Mouse (Mus musculus) forebrain, embryonic 10.5 days (tissue): ENCODE data around the gene Bcas2. TPM values are rescaled to one million over a fixed set of nuclear protein-coding genes. Genes with fewer than 3 reads are reported as not detected.
"Not testable (repeated sequence)": the region's sequence is repeated elsewhere in the genome, so short reads cannot be mapped to it uniquely, and the experiment has no call there.

ENCODE experiments used
- DNase-seq: peaks from one replicate; pipeline ENCODE4 v3.0.0-alpha.2; 2017; ENCODE audit warnings: low spot score; ENCODE audit errors: extremely low spot score
- H3K27ac ChIP-seq: fragments of 300-500 bp; sonication (generic); 2 replicates; pipeline ENCODE4 v1.5.1; 2016; ENCODE audit warnings: mild to moderate bottlenecking
- H3K27me3 ChIP-seq: fragments of 300-500 bp; sonication (generic); 2 replicates; pipeline ENCODE4 v1.6.1; 2016; ENCODE audit warnings: mild to moderate bottlenecking; ENCODE audit not compliant: poor library complexity, severe bottlenecking
- H3K36me3 ChIP-seq: fragments of 300-500 bp; sonication (generic); replicated peaks from 2 replicates; pipeline ENCODE4 v1.6.1; 2016; ENCODE audit warnings: mild to moderate bottlenecking, moderate library complexity
- H3K4me1 ChIP-seq: fragments of 300-500 bp; sonication (generic); 2 replicates; pipeline ENCODE4 v1.6.1; 2016
- H3K4me3 ChIP-seq: fragments of 300-500 bp; sonication (generic); 2 replicates; pipeline ENCODE4 v1.5.1; 2016; ENCODE audit warnings: mild to moderate bottlenecking, moderate library complexity
- H3K9me3 ChIP-seq: fragments of 300-500 bp; sonication (generic); 2 replicates; pipeline ENCODE4 v1.6.1; 2016; ENCODE audit warnings: mild to moderate bottlenecking, moderate library complexity
- WGBS: fragments of 180-500 bp; shearing (Covaris S2); methylation state at CpG from one replicate; pipeline ENCODE4 v1.1.7; 2016; 5-methylcytosine and 5-hydroxymethylcytosine counted together
- polyA plus RNA-seq: library from polyadenylated mRNA; unstranded; fragments of >200 nt; fragmentation: Nextera tagmentation; extraction: Ambion mirVana; gene quantifications from 2 replicates; pipeline ENCODE4 v1.2.1, GENCODE M21; 2016

The Bcas2 gene
- polyA plus RNA-seq, 1 experiment from 2014 or later, result 244 TPM

DNA sequence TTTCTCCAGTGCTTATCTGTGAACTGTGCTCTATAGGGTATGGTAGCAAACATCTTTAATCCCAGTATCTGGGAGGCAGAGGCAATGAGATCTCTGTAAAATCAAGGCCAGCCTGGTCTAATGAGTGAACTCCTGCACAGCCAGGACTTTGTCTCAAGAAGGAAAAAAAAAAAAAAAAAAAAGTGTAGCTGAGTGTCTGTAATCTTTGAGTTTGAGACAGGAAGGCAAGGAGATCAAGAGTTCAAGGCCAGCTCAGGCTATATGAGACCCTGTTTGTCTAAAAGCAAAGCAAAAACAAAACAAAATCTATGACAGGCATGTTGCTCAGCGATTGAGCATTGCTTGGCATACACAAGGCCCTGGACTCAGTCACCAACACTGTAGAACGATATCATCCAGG lies 36.8 kb downstream of the Bcas2 start:
- Histone ChIP-seq H3K36me3 (no peaks in the 10 kb centered on the region), H3K4me1 (peaks cover 6% of the 10 kb centered on the region; the same call in 1 of the 2 replicates), H3K27ac (no peak overlapping the region), H3K27me3 (no peaks in the 10 kb centered on the region), H3K4me3 (no peak overlapping the region), H3K9me3 (no peaks in the 10 kb centered on the region)
- no peak for DNase-seq
- 75% methylated on average over 2 of the region's 2 CpGs for WGBS

GRCm38 (mm10) chr3:103211101-103211500 lies 39.6 kb downstream of the Bcas2 start:
- Histone ChIP-seq H3K27me3 (no peaks in the 10 kb centered on the region), H3K4me1 (peaks cover 6% of the 10 kb centered on the region; the same call in 1 of the 2 replicates), H3K36me3 (no peaks in the 10 kb centered on the region), H3K4me3 (no peak overlapping the region), H3K9me3 (no peaks in the 10 kb centered on the region), H3K27ac (no peak overlapping the region)
- 85% methylated on average over 2 of the region's 2 CpGs for WGBS
- no peak for DNase-seq

GRCm38 (mm10) chr3:103212142-103212541 lies 40.7 kb downstream of the Bcas2 start:
- Histone ChIP-seq H3K4me1 (peaks cover 6% of the 10 kb centered on the region; the same call in 1 of the 2 replicates), H3K27ac (no peak overlapping the region), H3K4me3 (no peak overlapping the region), H3K27me3 (no peaks in the 10 kb centered on the region), H3K9me3 (no peaks in the 10 kb centered on the region), H3K36me3 (no peaks in the 10 kb centered on the region)
- WGBS, result 91% methylated on average over 1 of the region's 1 CpGs
- no peak for DNase-seq

- H3K27me3 ChIP-seq, result no peaks in the 10 kb centered on the region
- DNase-seq, result no peak
- no peak overlapping the region for H3K27ac ChIP-seq
- no peaks in the 10 kb centered on the region for H3K9me3 ChIP-seq
- no peaks in the 10 kb centered on the region for H3K4me1 ChIP-seq
- H3K4me3 ChIP-seq, result no peak overlapping the region
- H3K36me3 ChIP-seq, result no peaks in the 10 kb centered on the region
- 84% methylated on average over 5 of the region's 5 CpGs for WGBS
These were observed 42.1 kb downstream of the Bcas2 start for GRCm38 (mm10) chr3:103213537-103213936.

DNA sequence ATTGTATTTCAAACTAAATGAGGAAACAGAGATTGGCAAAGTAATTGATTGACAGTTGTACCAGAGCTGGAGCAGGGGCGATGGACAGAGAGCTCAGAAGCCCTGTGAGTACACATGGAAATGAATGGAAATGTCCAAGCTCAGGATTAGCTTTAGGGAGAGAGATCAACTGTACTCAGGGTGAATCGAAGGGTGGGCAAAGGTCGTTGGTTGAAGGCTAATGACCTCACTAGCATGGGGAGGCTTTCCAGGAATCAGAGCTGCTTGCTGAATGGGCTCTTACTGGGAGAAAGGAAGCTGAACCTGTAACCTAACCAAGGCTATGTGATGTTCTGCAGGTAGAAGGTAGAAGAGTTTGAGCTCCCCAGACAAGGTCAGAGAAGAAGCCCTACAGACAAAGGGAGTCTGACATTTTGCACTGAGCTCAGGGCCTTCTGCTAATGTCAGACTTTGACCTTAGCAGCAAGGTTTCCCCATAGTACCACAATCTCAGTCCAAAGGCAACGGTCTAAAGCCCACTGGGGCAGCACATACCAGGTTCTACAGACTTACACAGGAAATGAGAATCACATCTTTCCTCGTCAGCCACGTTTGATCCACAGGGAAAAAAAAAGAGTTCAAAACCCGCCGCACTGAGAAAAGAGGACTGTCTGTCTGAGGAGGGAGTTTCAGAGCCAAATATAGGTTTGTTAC lies 43.3 kb downstream of the Bcas2 start:
- Histone ChIP-seq H3K36me3 (no peaks in the 10 kb centered on the region), H3K27me3 (no peaks in the 10 kb centered on the region), H3K4me1 (no peaks in the 10 kb centered on the region)

GRCm38 (mm10) chr3:103215399-103215798 lies 43.9 kb downstream of the Bcas2 start:
- H3K27ac ChIP-seq, H3K27me3 ChIP-seq, H3K36me3 ChIP-seq, H3K4me3 ChIP-seq, H3K9me3 ChIP-seq, DNase-seq, H3K4me1 ChIP-seq: not testable (repeated sequence)
- WGBS, result 84% methylated on average over 8 of the region's 8 CpGs

More for the DNA sequence above, 43.3 kb downstream of the Bcas2 start:
- Histone ChIP-seq H3K27ac (no peak overlapping the region), H3K9me3 (no peaks in the 10 kb centered on the region), H3K4me3 (no peak overlapping the region)
- 84% methylated on average over 8 of the region's 8 CpGs for WGBS
- DNase-seq, result no peak

DNA sequence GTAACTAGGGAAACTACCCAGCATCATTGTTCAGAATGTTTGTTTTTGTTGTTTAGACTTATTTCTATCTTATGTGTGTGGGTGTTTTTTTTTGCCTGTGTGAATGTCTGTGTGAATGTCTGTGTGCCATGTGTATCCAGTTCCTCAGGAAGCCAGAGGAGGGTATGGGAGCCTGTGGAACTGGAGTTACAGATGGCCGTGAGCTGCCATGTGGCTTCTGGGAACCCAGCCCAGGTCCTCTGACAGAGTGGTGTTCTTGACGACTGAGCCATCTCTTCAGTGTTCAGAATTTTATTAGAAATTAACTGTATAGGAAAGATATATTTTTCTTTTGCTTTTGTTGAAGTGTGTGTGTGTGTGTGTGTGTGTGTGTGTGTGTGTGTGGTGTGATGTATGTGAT lies 50.0 kb downstream of the Bcas2 start:
- Histone ChIP-seq H3K9me3 (no peaks in the 10 kb centered on the region), H3K27ac (no peak overlapping the region), H3K4me1 (no peaks in the 10 kb centered on the region), H3K36me3 (no peaks in the 10 kb centered on the region), H3K27me3 (no peaks in the 10 kb centered on the region), H3K4me3 (no peak overlapping the region)
- no peak for DNase-seq
- WGBS, result 90% methylated on average over 2 of the region's 2 CpGs

- H3K27ac ChIP-seq, result no peak overlapping the region
- H3K36me3 ChIP-seq, result no peaks in the 10 kb centered on the region
- no peaks in the 10 kb centered on the region for H3K27me3 ChIP-seq
- WGBS, result 51% methylated on average over 4 of the region's 4 CpGs
- no peaks in the 10 kb centered on the region for H3K4me1 ChIP-seq
- H3K9me3 ChIP-seq, result peaks cover 17% of the 10 kb centered on the region
- DNase-seq, result peak; percentile 17
- no peak overlapping the region for H3K4me3 ChIP-seq
These were observed 52.3 kb downstream of the Bcas2 start for GRCm38 (mm10) chr3:103223752-103224151.

DNA sequence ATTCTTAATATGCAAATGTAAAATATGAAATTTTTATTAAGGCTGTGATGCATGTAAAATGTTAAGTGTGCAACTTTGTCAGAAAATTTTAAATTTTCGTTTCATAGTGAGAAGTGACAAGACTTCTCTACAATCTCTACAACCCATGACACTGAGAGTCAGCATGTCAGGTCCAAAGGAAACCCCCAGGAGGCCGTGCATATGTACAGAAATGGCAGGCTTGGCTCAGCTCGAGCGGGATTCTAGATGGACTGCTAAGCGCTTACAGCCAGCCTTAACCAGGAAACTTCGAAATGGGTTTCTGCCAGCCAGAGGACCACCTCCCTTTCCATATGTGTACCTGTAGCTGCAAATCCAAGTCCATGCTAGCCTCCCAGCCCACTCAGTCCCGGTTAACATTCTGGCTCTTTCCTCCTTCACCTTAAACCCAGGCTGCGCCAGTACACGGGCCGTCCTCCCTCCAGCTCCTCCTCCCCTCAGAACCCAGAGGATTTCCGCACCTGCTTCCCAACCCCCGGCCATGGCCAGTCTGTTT lies 52.8 kb downstream of the Bcas2 start:
- Histone ChIP-seq H3K4me1 (no peaks in the 10 kb centered on the region), H3K9me3 (peaks cover 17% of the 10 kb centered on the region), H3K4me3 (no peak overlapping the region), H3K27ac (no peak overlapping the region), H3K27me3 (no peaks in the 10 kb centered on the region), H3K36me3 (no peaks in the 10 kb centered on the region)
- 86% methylated on average over 12 of the region's 12 CpGs for WGBS
- DNase-seq, result no peak

DNA sequence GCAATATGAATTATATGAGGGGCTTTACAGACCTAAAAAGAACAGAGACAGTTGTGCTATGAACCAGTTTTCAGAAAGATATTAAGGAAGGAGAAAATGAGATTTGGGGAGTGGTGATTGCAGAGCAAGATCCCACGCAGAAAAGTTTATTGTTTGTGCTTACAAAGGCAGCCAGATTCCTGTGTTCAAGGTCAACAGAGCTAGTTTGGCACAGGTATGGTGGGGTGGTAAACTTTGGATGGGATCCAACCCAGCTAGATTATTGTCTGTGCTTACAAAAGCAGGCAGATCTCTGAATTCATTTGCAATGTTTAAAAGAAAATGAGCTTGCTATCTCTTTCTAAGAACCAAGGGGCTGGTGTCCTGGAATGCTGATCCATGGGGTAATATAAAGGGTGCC lies 56.3 kb downstream of the Bcas2 start:
- Histone ChIP-seq H3K4me1 (no peaks in the 10 kb centered on the region), H3K36me3 (no peaks in the 10 kb centered on the region), H3K4me3 (no peak overlapping the region), H3K27ac (no peak overlapping the region), H3K27me3 (no peaks in the 10 kb centered on the region), H3K9me3 (peaks cover 17% of the 10 kb centered on the region)
- DNase-seq, result no peak
- WGBS, result 98% methylated on average over 1 of the region's 1 CpGs

Other genes starting within 250 kb of the Bcas2 start
- gene Sycp1, start 235.6 kb upstream of the Bcas2 start, polyA plus RNA-seq, result not detected in 2 replicates
- gene Nr1h5, start 207.5 kb upstream of the Bcas2 start, polyA plus RNA-seq, result 0.07 and 0.11 TPM in 2 replicates
- 68.2 and 78.0 TPM in 2 replicates for gene Sike1, start 175.9 kb upstream of the Bcas2 start, polyA plus RNA-seq
- gene Csde1, start 151.2 kb upstream of the Bcas2 start, polyA plus RNA-seq, result 433 and 473 TPM in 2 replicates
- gene Nras, start 113.4 kb upstream of the Bcas2 start, polyA plus RNA-seq, result 162 and 163 TPM in 2 replicates
- gene Ampd1, start 97.6 kb upstream of the Bcas2 start, polyA plus RNA-seq, result not detected in 2 replicates
- gene Dennd2c, start 69.1 kb upstream of the Bcas2 start, polyA plus RNA-seq, result 1.8 and 2.3 TPM in 2 replicates
- gene Trim33, start 107.6 kb downstream of the Bcas2 start, polyA plus RNA-seq, result 31.1 TPM in 2 replicates